Mouse (Mus musculus) cerebellum, adult 9-11 months (tissue): ENCODE measurements at regions not wholly inside any gene's neighbourhood (a gene's known extent, or its start where the extent isn't known, plus 50 kb on each side); places are given as distances from the start of the nearest gene placed in this dataset.

Experiments used
- DNase-seq: peaks from one replicate; pipeline ENCODE4 v3.0.0; 2022

GRCm38 (mm10) chr13:44209036-44209435 lies 424.5 kb downstream of the Cd83 start:
- no peak for DNase-seq

- DNase-seq = no peak
Observed at GRCm38 (mm10) chr13:44210123-44210522, 425.5 kb downstream of the Cd83 start.

GRCm38 (mm10) chr13:44212356-44212755 lies 427.8 kb downstream of the Cd83 start:
- DNase-seq = no peak

GRCm38 (mm10) chr13:44212936-44213335 lies 428.4 kb downstream of the Cd83 start:
- peak; percentile 70 for DNase-seq

GRCm38 (mm10) chr13:44218266-44218665 lies 433.7 kb downstream of the Cd83 start:
- DNase-seq = no peak

- no peak for DNase-seq
Observed at GRCm38 (mm10) chr13:44221721-44222120, 437.1 kb downstream of the Cd83 start.

- DNase-seq = peak; percentile 62
Observed at GRCm38 (mm10) chr13:44222335-44222734, 437.8 kb downstream of the Cd83 start.

GRCm38 (mm10) chr13:44227706-44228459 lies 443.3 kb downstream of the Cd83 start:
- no peak for DNase-seq

GRCm38 (mm10) chr13:44228540-44229135 lies 444.1 kb downstream of the Cd83 start:
- DNase-seq = no peak

- DNase-seq = no peak
Observed at GRCm38 (mm10) chr13:44229136-44229611, 444.6 kb downstream of the Cd83 start.

- DNase-seq = no peak
Observed at GRCm38 (mm10) chr13:44231403-44231802, 446.8 kb downstream of the Cd83 start.

- DNase-seq = no peak
Observed at GRCm38 (mm10) chr13:44231868-44232715, 447.5 kb downstream of the Cd83 start.

- DNase-seq = no peak
Observed at GRCm38 (mm10) chr13:44232716-44233051, 448.1 kb downstream of the Cd83 start.

GRCm38 (mm10) chr13:44234241-44234640 lies 449.7 kb downstream of the Cd83 start:
- no peak for DNase-seq

GRCm38 (mm10) chr13:44235236-44235635 lies 450.7 kb downstream of the Cd83 start:
- no peak for DNase-seq

- no peak for DNase-seq
Observed at GRCm38 (mm10) chr13:44235941-44236340, 451.4 kb downstream of the Cd83 start.

GRCm38 (mm10) chr13:44238308-44238707 lies 453.7 kb downstream of the Cd83 start:
- peak; percentile 63 for DNase-seq

- DNase-seq = no peak
Observed at GRCm38 (mm10) chr13:44243211-44243610, 458.6 kb downstream of the Cd83 start.

GRCm38 (mm10) chr13:44246714-44247251 lies 462.2 kb downstream of the Cd83 start:
- no peak for DNase-seq

GRCm38 (mm10) chr13:44247861-44248260 lies 463.3 kb downstream of the Cd83 start:
- DNase-seq = no peak

GRCm38 (mm10) chr13:44248401-44248800 lies 463.8 kb downstream of the Cd83 start:
- DNase-seq = no peak

GRCm38 (mm10) chr13:44249119-44249518 lies 464.5 kb downstream of the Cd83 start:
- DNase-seq = no peak

GRCm38 (mm10) chr13:44250474-44251201 lies 466.1 kb downstream of the Cd83 start:
- no peak for DNase-seq
